Mouse (Mus musculus) limb, embryonic 14.5 days (tissue): ENCODE results near the gene Hk1. TPM values are rescaled to one million over a fixed set of nuclear protein-coding genes. Genes with fewer than 3 reads are reported as not detected.

Experiments used
- ATAC-seq: fragments of 200-750 bp; cut with Nextera tagmentation; 2 replicates; pipeline ENCODE4 v1.8.0; 2017; ENCODE audit warnings: low read depth, moderate number of reproducible peaks, moderate TSS enrichment; ENCODE audit not compliant: low FRiP score
- DNase-seq: peaks from one replicate; pipeline ENCODE4 v3.0.0-alpha.2; 2015; ENCODE audit warnings: low spot score
- H3K27ac ChIP-seq: fragments of 300-500 bp; sonication (generic); replicated peaks from 2 replicates; pipeline ENCODE4 v1.5.1; 2014; ENCODE audit warnings: low read depth, mild to moderate bottlenecking, low read length, moderate library complexity, mixed read lengths
- H3K27me3 ChIP-seq: fragments of 300-500 bp; sonication (generic); 2 replicates; pipeline ENCODE4 v1.6.1; 2014; ENCODE audit warnings: low read length, mixed read lengths; ENCODE audit not compliant: control insufficient read depth, insufficient read depth
- H3K36me3 ChIP-seq: fragments of 300-500 bp; sonication (generic); 2 replicates; pipeline ENCODE4 v1.6.1; 2014; ENCODE audit warnings: mild to moderate bottlenecking, low read length, moderate library complexity, mixed read lengths; ENCODE audit not compliant: control insufficient read depth, insufficient read depth
- H3K4me1 ChIP-seq: fragments of 300-500 bp; sonication (generic); 2 replicates; pipeline ENCODE4 v1.6.1; 2014; ENCODE audit warnings: antibody characterized with exemption, low read length, mixed read lengths; ENCODE audit not compliant: control insufficient read depth, insufficient read depth
- H3K4me2 ChIP-seq: fragments of 300-500 bp; sonication (generic); replicated peaks from 2 replicates; pipeline ENCODE4 v1.6.1; 2014; ENCODE audit warnings: low read depth, mild to moderate bottlenecking, low read length, moderate library complexity; ENCODE audit not compliant: severe bottlenecking
- H3K4me3 ChIP-seq: fragments of 300-500 bp; sonication (generic); replicated peaks from 2 replicates; pipeline ENCODE4 v1.5.1; 2014; ENCODE audit warnings: low read length
- H3K9ac ChIP-seq: fragments of 300-500 bp; sonication (generic); 2 replicates; pipeline ENCODE4 v1.6.1; 2014; ENCODE audit warnings: mild to moderate bottlenecking, low read depth, low read length, moderate library complexity; ENCODE audit not compliant: severe bottlenecking
- H3K9me3 ChIP-seq: fragments of 300-500 bp; sonication (generic); 2 replicates; pipeline ENCODE4 v1.6.1; 2016; ENCODE audit warnings: low read length; ENCODE audit not compliant: control insufficient read depth
- POLR2A ChIP-seq: fragments of 200-500 bp; IDR thresholded peaks from 2 replicates; pipeline ENCODE4 v1.8.0; 2012; ENCODE audit warnings: inconsistent platforms, mild to moderate bottlenecking, moderate library complexity, borderline replicate concordance; ENCODE audit not compliant: insufficient read depth, insufficient read length; ENCODE audit errors: extremely low read depth
- WGBS: fragments of 180-500 bp; shearing (Covaris S2); extraction: QIAGEN DNeasy Blood & Tissue Kit; methylation state at CpG from one replicate; pipeline ENCODE4 v1.1.7; 2014; 5-methylcytosine and 5-hydroxymethylcytosine counted together
- polyA plus RNA-seq, 2 experiments: library from polyadenylated mRNA; depleted of rRNA in 1 of 2; stranded (reverse) in 1 of 2; unstranded in 1 of 2; fragments of >200 nt; fragmentation: Nextera tagmentation in 1 of 2; extraction: Ambion mirVana in 1 of 2; gene quantifications; 2 replicates each; pipeline versions ENCODE4 v1.2.1 to v1.2.3; 2012 to 2014

Hk1 gene
- polyA plus RNA-seq (2012; rRNA removed) (30.7 and 32.1 TPM in 2 replicates), polyA plus RNA-seq (2014; fragmentation: Nextera tagmentation; extraction: Ambion mirVana) (29.2 and 29.3 TPM in 2 replicates)

- Histone ChIP-seq H3K9ac (no peak within 1 kb of the TSS), H3K9me3 (no peaks in the 10 kb centered on the region), H3K27me3 (no peaks in the 10 kb centered on the region), H3K4me3 (no peak within 1 kb of the TSS), H3K4me1 (no peaks in the 10 kb centered on the region), H3K36me3 (no peaks in the 10 kb centered on the region), H3K4me2 (no peak within 1 kb of the TSS), H3K27ac (no peak within 1 kb of the TSS)
- DNase-seq (no peak), ATAC-seq (no peak)
- WGBS = 77% methylated on average over 1 of the region's 1 CpGs
- no peak for TF ChIP-seq POLR2A
These were observed at the start of gene Hk1 for GRCm38 (mm10) chr10:62379808-62380207. Hk1 (minus strand) TSS chr10:62379908.

GRCm38 (mm10) chr10:62425081-62425871 lies 45.6 kb upstream of the Hk1 start:
- no peak overlapping the region for H3K9ac ChIP-seq
- no peak overlapping the region for H3K4me3 ChIP-seq
- DNase-seq (peak; percentile 62), ATAC-seq (peak; percentile 64)
- H3K36me3 ChIP-seq = peaks cover 27% of the 10 kb centered on the region
- no peak for TF ChIP-seq POLR2A
- 18% methylated on average over 9 of the region's 9 CpGs for WGBS
- H3K27ac ChIP-seq = peak overlapping the region; percentile 59
- no peaks in the 10 kb centered on the region for H3K27me3 ChIP-seq
- no peaks in the 10 kb centered on the region for H3K9me3 ChIP-seq
- H3K4me2 ChIP-seq = no peak overlapping the region
- H3K4me1 ChIP-seq = peaks cover 13% of the 10 kb centered on the region

- Histone ChIP-seq H3K27me3 (no peaks in the 10 kb centered on the region), H3K4me2 (peak within 1 kb of the TSS; percentile 35; the same call in 1 of the 2 replicates), H3K9ac (0 out of 2 replicates have a peak within 1 kb of the TSS, but pooled peaks have one; percentile 21), H3K9me3 (no peaks in the 10 kb centered on the region), H3K4me3 (no peak within 1 kb of the TSS), H3K27ac (peak within 1 kb of the TSS; percentile 22; the same call in 1 of the 2 replicates), H3K36me3 (no peaks in the 10 kb centered on the region), H3K4me1 (peaks cover 13% of the 10 kb centered on the region)
- WGBS = 23% methylated on average over 15 of the region's 15 CpGs
- DNase-seq (peak; percentile 20), ATAC-seq (peak; percentile 62)
- no peak for TF ChIP-seq POLR2A
These were observed 42.5 kb upstream of the Hk1 start, which contains the start of gene Hkdc1 for GRCm38 (mm10) chr10:62422255-62422654. Hkdc1 (minus strand) TSS chr10:62422491.

- no peak for ATAC-seq
- Histone ChIP-seq H3K4me2 (no peak overlapping the region), H3K9me3 (no peaks in the 10 kb centered on the region), H3K27ac (no peak overlapping the region), H3K36me3 (no peaks in the 10 kb centered on the region), H3K4me1 (peaks cover 10% of the 10 kb centered on the region), H3K4me3 (no peak overlapping the region), H3K9ac (no peak overlapping the region), H3K27me3 (no peaks in the 10 kb centered on the region)
- no peak for DNase-seq
- TF ChIP-seq POLR2A = no peak
- 86% methylated on average over 3 of the region's 3 CpGs for WGBS
These were observed 41.4 kb upstream of the Hk1 start for GRCm38 (mm10) chr10:62421127-62421526.

GRCm38 (mm10) chr10:62420399-62420798 lies 40.7 kb upstream of the Hk1 start:
- Histone ChIP-seq H3K4me3 (no peak overlapping the region), H3K36me3 (no peaks in the 10 kb centered on the region), H3K9ac (no peak overlapping the region), H3K4me2 (no peak overlapping the region), H3K9me3 (no peaks in the 10 kb centered on the region), H3K4me1 (peaks cover 3% of the 10 kb centered on the region), H3K27me3 (no peaks in the 10 kb centered on the region), H3K27ac (no peak overlapping the region)
- 71% methylated on average over 6 of the region's 6 CpGs for WGBS
- DNase-seq = no peak
- no peak for TF ChIP-seq POLR2A
- no peak for ATAC-seq
